16 mouse cellular contexts compared by ENCODE assay signal in the genomic region with DNA sequence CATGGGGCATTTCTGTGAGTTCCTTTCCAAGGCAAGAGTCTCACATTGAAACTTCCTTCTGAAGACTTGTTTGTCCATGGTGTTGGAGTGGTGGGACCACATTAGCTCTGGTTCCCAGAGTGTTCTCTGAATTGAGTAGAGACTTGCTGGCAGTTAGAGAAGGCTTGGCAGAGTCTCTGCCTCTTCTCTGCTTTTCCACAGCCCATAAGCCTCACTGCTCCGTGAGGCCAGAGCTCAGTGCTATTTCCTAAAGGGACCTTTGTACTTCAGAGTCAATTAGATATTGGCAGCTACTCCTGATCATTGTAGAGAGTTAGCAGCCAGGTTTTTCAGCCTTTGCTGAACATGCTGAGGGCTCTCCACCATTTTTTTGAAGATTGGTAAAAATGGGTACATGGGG. TPM values are rescaled to one million over a fixed set of nuclear protein-coding genes. Genes with fewer than 3 reads are reported as not detected.
A peak's percentile ranks its signal among the peaks of the same experiment; 100 is the strongest.
DNase-seq lines count a peak whose midpoint lies in the region; ATAC-seq and TF ChIP-seq lines count a peak whose summit lies in the region.
"Had no signal": no experiment of that assay in that cellular context is flagged by ENCODE, and none has a peak within 500 bp of the region (broad histone marks: within the 10 kb centered on the region; RNA-seq: fewer than 3 reads in every experiment).

No protein-coding gene starts in this region.

- no peak overlapping the region for H3K4me2 ChIP-seq in heart, postnatal 0 days (ENCODE audit: low read depth, low read length)
- no peak overlapping the region for H3K4me2 ChIP-seq in liver, embryonic 15.5 days
- H3K4me2 ChIP-seq: midbrain, embryonic 12.5 days had no signal

- H3K36me3 ChIP-seq in heart, postnatal 0 days (replicated peaks; ENCODE audit: control insufficient read depth, insufficient read depth, low read length) = no peaks in the 10 kb centered on the region
- H3K36me3 ChIP-seq in liver, embryonic 15.5 days (replicated peaks) = peaks cover 45% of the 10 kb centered on the region
- H3K36me3 ChIP-seq: midbrain, embryonic 12.5 days had no signal

- no peaks in the 10 kb centered on the region for H3K9me3 ChIP-seq in heart, postnatal 0 days (replicated peaks; ENCODE audit: control insufficient read depth, low read length)
- H3K9me3 ChIP-seq in liver, embryonic 15.5 days (replicated peaks) = no peaks in the 10 kb centered on the region
- H3K9me3 ChIP-seq: midbrain, embryonic 12.5 days had no signal

- no peak for TF ChIP-seq CTCF in heart, postnatal 0 days (IDR thresholded peaks at IDR 0.05; ENCODE audit: low read depth)

- peak overlapping the region; percentile 73 for H3K27ac ChIP-seq in heart, postnatal 0 days (ENCODE audit: low read depth)
- H3K27ac ChIP-seq in liver, embryonic 15.5 days (replicated peaks) = peak overlapping the region; percentile 31
- H3K27ac ChIP-seq: midbrain, embryonic 12.5 days had no signal

- H3K4me1 ChIP-seq in heart, postnatal 0 days (ENCODE audit: control insufficient read depth, insufficient read depth) = peaks cover 32% of the 10 kb centered on the region
- peaks cover 13% of the 10 kb centered on the region for H3K4me1 ChIP-seq in liver, embryonic 15.5 days (replicated peaks)
- H3K4me1 ChIP-seq: midbrain, embryonic 12.5 days had no signal

- no peak for ATAC-seq in heart, postnatal 0 days (ENCODE audit: insufficient read depth, low read depth)
- no peak for ATAC-seq in liver, embryonic 15.5 days (ENCODE audit: insufficient read depth)
- ATAC-seq: forebrain, embryonic 16.5 days had no signal

- no peak overlapping the region for H3K4me3 ChIP-seq in heart, postnatal 0 days (ENCODE audit: low read depth, low read length)
- no peak overlapping the region for H3K4me3 ChIP-seq in liver, embryonic 15.5 days (replicated peaks)
- H3K4me3 ChIP-seq: midbrain, embryonic 12.5 days had no signal

- no peak for TF ChIP-seq EP300 in heart, postnatal 0 days (IDR thresholded peaks at IDR 0.05; ENCODE audit: low read depth)

- no peak overlapping the region for H3K9ac ChIP-seq in heart, postnatal 0 days (replicated peaks; ENCODE audit: low read depth, low read length)
- no peak overlapping the region for H3K9ac ChIP-seq in liver, embryonic 15.5 days
- H3K9ac ChIP-seq: midbrain, embryonic 12.5 days had no signal

- no peaks in the 10 kb centered on the region for H3K27me3 ChIP-seq in heart, postnatal 0 days (ENCODE audit: control insufficient read depth, insufficient read depth, low read length)
- no peaks in the 10 kb centered on the region for H3K27me3 ChIP-seq in liver, embryonic 15.5 days
- H3K27me3 ChIP-seq: CH12.LX; midbrain, embryonic 12.5 days had no signal

- peak; percentile 90 for DNase-seq in heart, adult 11 months
- no peak for DNase-seq in heart, postnatal 4 days
- peak; percentile 25 to 42 for DNase-seq in kidney, postnatal 36 days
- no peak for DNase-seq in kidney, postnatal 14 days
- no peak for DNase-seq in heart, postnatal 0 days (ENCODE audit: low spot score)
- no peak for DNase-seq in adrenal gland, postnatal 4 days (ENCODE audit: low spot score in 2 of 2)
- no peak for DNase-seq in urinary bladder, adult 18-20 months (ENCODE audit: low spot score in 2 of 2)
- DNase-seq: spleen, adult 18-20 months had no signal

- 11% methylated on average over 1 of the region's 1 CpGs for WGBS in heart, postnatal 0 days
- WGBS in liver, embryonic 15.5 days (ENCODE audit: insufficient replicate concordance) = 81% methylated on average over 1 of the region's 1 CpGs

RNA-seq across cellular contexts. Expression of gene Cpeb4, which starts 35.6 kb away (rescaled TPM):
- total RNA-seq in heart, postnatal 4 days (2021) = 10 to 100 TPM; 63.1 to 71.0 TPM
- 30.2 and 39.6 TPM in 2 replicates for total RNA-seq in heart, postnatal 0 days (2014; rRNA removed; ENCODE audit: low replicate concordance)
- 6.5 and 7.2 TPM in 2 replicates for polyA plus RNA-seq in heart, postnatal 0 days (2015; fragmentation: Nextera tagmentation; extraction: Ambion mirVana)
- 19.0 and 19.1 TPM in 2 replicates for polyA plus RNA-seq in liver, embryonic 15.5 days (2015; fragmentation: Nextera tagmentation; extraction: Ambion mirVana)
- 10 to 100 TPM; 78.2 to 91.3 TPM for total RNA-seq in adrenal gland, postnatal 4 days (2021)

RNA-seq across cellular contexts. Expression of gene 4930524B15Rik, which starts 57.7 kb away (rescaled TPM):
- not detected for total RNA-seq in heart, postnatal 4 days (2021)
- total RNA-seq in heart, postnatal 0 days (2014; rRNA removed; ENCODE audit: low replicate concordance) = 1.5 TPM in 1 of 2 replicates, not detected in the other
- 0.05 TPM in 1 of 2 replicates, not detected in the other for polyA plus RNA-seq in heart, postnatal 0 days (2015; fragmentation: Nextera tagmentation; extraction: Ambion mirVana)
- polyA plus RNA-seq in liver, embryonic 15.5 days (2015; fragmentation: Nextera tagmentation; extraction: Ambion mirVana) = not detected in 2 replicates
- not detected for total RNA-seq in adrenal gland, postnatal 4 days (2021)
- total RNA-seq: adrenal gland, adult 18-20 months; CH12.LX; layer of hippocampus, postnatal 10 days; left cerebral cortex, postnatal 25 days had no signal
- polyA plus RNA-seq: lung, embryonic 16.5 days had no signal

Comparison
In these comparisons a context has a peak if more than half of its experiments do, and no peak if none do; other contexts are left out.
1. DNase-seq: peak in heart, adult 11 months (single experiment) and kidney, postnatal 36 days (2 of 2); none in heart, postnatal 4 days (single experiment), kidney, postnatal 14 days (single experiment), heart, postnatal 0 days (single experiment), adrenal gland, postnatal 4 days (0 of 2) and urinary bladder, adult 18-20 months (0 of 2).